Mouse (Mus musculus): ENCODE measurements around the gene Cyp2d26.

- no peak for TF ChIP-seq CTCF (IDR thresholded peaks at IDR 0.05; ENCODE audit: low read depth)
- TF ChIP-seq EP300 (optimal IDR thresholded peaks at IDR 0.05) = no peak
These were observed 13.1 kb upstream of the Cyp2d26 start for GRCm38 (mm10) chr15:82806969-82807763.

Measured in stomach, postnatal 0 days (tissue).